Mouse (Mus musculus) lung, embryonic 14.5 days (tissue): ENCODE measurements around the gene Lrp5. TPM values are rescaled to one million over a fixed set of nuclear protein-coding genes. Genes with fewer than 3 reads are reported as not detected.
A peak's percentile ranks its signal among the peaks of the same experiment; 100 is the strongest.

Experiments
- ATAC-seq: fragments of 200-750 bp; cut with Nextera tagmentation; 2 replicates; pipeline ENCODE4 v1.8.0; 2017; ENCODE audit warnings: mild to moderate bottlenecking, moderate TSS enrichment, moderate library complexity; ENCODE audit not compliant: insufficient read depth
- DNase-seq: peaks from one replicate; pipeline ENCODE4 v3.0.0-alpha.2; 2015
- H3K27ac ChIP-seq: fragments of 300-500 bp; sonication (generic); 2 replicates; pipeline ENCODE4 v1.5.1; 2014; ENCODE audit warnings: low read depth, mild to moderate bottlenecking, moderate library complexity
- H3K27me3 ChIP-seq: fragments of 300-500 bp; sonication (generic); 2 replicates; pipeline ENCODE4 v1.6.1; 2014; ENCODE audit warnings: low read length, control low read depth; ENCODE audit not compliant: insufficient read depth
- H3K36me3 ChIP-seq: fragments of 300-500 bp; sonication (generic); 2 replicates; pipeline ENCODE4 v1.6.1; 2014; ENCODE audit warnings: control low read depth; ENCODE audit not compliant: insufficient read depth
- H3K4me1 ChIP-seq: fragments of 300-500 bp; sonication (generic); 2 replicates; pipeline ENCODE4 v1.6.1; 2014; ENCODE audit warnings: antibody characterized with exemption, control low read depth; ENCODE audit not compliant: insufficient read depth
- H3K4me2 ChIP-seq: fragments of 300-500 bp; sonication (generic); 2 replicates; pipeline ENCODE4 v1.6.1; 2014; ENCODE audit warnings: mild to moderate bottlenecking
- H3K4me3 ChIP-seq: fragments of 300-500 bp; sonication (generic); 2 replicates; pipeline ENCODE4 v1.5.1; 2014; ENCODE audit warnings: low read depth, low read length
- H3K9ac ChIP-seq: fragments of 300-500 bp; sonication (generic); 2 replicates; pipeline ENCODE4 v1.6.1; 2014
- H3K9me3 ChIP-seq: fragments of 300-500 bp; sonication (generic); 2 replicates; pipeline ENCODE4 v1.6.1; 2016; ENCODE audit warnings: low read depth, low read length, control low read depth
- CTCF ChIP-seq: IDR thresholded peaks from 2 replicates; pipeline ENCODE4 v1.5.1; 2016; ENCODE audit warnings: antibody characterized with exemption, low read depth
- WGBS: fragments of 180-500 bp; shearing (Covaris S2); extraction: QIAGEN DNeasy Blood & Tissue Kit; methylation state at CpG from one replicate; pipeline ENCODE4 v1.1.7; 2014; 5-methylcytosine and 5-hydroxymethylcytosine counted together
- polyA plus RNA-seq: library from polyadenylated mRNA; unstranded; fragments of >200 nt; fragmentation: Nextera tagmentation; extraction: Ambion mirVana; gene quantifications from 2 replicates; pipeline ENCODE4 v1.2.1, GENCODE M21; 2014

The Lrp5 gene
- polyA plus RNA-seq, 1 experiment from 2014 or later: 11.4 TPM

DNA sequence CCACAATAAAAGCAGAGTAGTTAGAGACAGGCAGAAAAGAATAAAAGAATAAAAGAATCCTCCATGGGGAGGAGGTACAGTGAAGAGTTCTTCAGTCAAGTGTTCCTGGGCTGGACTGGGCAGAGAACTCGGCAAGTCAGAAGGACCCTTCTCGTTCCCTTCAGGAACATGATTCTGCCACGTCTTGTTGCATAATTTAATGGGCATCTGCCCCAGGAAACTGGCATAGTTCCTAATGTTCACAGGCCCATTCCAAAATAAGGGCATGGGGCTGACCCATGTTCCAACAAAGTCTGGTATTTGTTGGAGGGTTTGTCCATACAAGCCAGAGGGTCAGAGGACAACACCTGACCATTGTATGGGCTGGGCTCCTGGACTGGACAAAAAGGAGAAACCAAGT is 8.6 kb upstream of the Lrp5 start:
- Histone ChIP-seq H3K4me2 (no peak overlapping the region), H3K9me3 (no peaks in the 10 kb centered on the region), H3K4me3 (no peak overlapping the region), H3K9ac (no peak overlapping the region), H3K27ac (no peak overlapping the region), H3K36me3 (no peaks in the 10 kb centered on the region), H3K27me3 (no peaks in the 10 kb centered on the region), H3K4me1 (no peaks in the 10 kb centered on the region)
- 51% methylated on average over 3 of the region's 3 CpGs for WGBS
- no peak for TF ChIP-seq CTCF
- no peak for DNase-seq
- no peak for ATAC-seq

DNA sequence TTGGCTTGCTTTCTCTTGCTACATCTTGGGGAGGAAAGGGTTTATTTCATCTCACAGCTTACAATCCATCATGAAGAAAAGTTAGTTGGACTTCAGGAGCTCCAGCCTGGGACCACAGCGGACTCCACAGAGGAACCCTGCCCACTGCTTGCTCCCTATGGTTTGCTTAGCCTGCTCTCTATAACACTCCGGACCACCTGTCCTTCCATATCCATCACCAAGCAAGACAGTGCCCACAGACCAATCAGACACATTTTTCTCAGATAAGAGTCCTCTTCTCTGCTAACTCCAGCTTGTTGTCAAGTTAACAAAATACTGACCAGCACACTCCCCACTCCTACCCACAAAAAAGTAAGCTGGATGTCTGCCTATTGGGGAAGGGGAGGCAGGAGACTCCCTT is 8.1 kb upstream of the Lrp5 start:
- 49% methylated on average over 2 of the region's 2 CpGs for WGBS
- H3K4me2 ChIP-seq: no peak overlapping the region

DNA sequence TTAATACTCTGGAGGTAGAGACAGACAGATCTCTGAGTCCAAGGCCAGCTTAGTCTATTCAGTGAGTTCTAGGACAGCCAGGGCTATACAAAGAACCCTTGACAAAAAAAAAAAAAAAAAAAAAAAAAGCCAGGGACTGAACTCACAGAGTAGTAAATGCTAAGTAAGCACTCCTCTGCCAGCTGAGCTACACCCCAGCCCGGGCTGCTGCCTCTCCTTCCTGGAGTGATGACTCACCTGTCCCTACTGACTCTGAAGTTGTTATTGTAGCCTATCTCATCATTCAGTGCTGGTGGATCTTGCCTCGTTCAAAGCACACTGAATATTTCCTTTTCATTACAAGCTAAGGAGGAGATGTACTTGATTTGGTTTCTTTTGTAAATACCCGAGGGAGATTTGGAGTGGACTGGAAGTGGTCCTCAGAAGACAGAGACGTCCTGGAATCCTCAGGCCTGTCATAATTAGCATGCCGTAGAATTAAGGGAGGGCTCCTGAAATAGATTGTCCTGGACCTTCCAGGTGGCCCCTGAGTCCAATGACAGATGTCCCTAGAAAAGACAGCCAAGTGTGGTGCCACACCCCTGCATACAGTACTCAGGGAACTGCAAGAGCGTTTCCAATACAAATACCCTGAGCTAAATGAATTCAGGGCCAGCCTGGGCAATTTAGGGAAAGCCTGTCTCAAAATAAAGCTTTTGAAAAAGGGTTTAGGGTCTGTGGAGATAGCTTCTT is 6.2 kb upstream of the Lrp5 start:
- Histone ChIP-seq H3K9me3 (no peaks in the 10 kb centered on the region), H3K4me1 (peaks cover 3% of the 10 kb centered on the region; the same call in 1 of the 2 replicates), H3K9ac (no peak overlapping the region), H3K27me3 (no peaks in the 10 kb centered on the region), H3K36me3 (no peaks in the 10 kb centered on the region), H3K27ac (no peak overlapping the region), H3K4me2 (no peak overlapping the region), H3K4me3 (no peak overlapping the region)
- DNase-seq (no peak), ATAC-seq (no peak)
- no peak for TF ChIP-seq CTCF
- WGBS: 41% methylated on average over 6 of the region's 6 CpGs

More for the DNA sequence above, 8.1 kb upstream of the Lrp5 start:
- no peaks in the 10 kb centered on the region for H3K9me3 ChIP-seq
- H3K4me1 ChIP-seq: no peaks in the 10 kb centered on the region
- no peak overlapping the region for H3K9ac ChIP-seq
- H3K36me3 ChIP-seq: no peaks in the 10 kb centered on the region
- no peak for DNase-seq
- no peak overlapping the region for H3K4me3 ChIP-seq
- no peaks in the 10 kb centered on the region for H3K27me3 ChIP-seq
- H3K27ac ChIP-seq: no peak overlapping the region
- no peak for TF ChIP-seq CTCF
- ATAC-seq: no peak

DNA sequence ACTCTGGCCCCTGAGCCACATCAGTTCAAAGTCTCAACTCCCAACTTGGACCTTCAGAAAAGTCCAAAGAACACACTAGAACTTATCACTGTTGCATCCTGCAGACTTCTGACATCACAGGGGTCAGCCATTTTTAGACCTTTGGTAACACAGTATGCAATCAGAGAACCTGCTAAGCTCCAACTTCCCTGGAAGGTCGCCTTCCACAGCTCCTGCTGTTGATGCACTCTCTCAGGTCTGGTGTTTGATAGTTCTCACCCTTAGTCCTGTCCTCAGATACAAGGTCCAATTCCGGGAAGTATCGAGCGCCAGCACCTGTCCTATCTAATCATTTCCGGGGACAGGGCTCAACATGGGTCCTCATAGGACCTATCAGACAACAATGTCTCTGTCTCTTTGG is 5.0 kb upstream of the Lrp5 start:
- no peak overlapping the region for H3K4me2 ChIP-seq
- WGBS: 85% methylated on average over 5 of the region's 5 CpGs
- H3K27ac ChIP-seq: no peak overlapping the region
- no peaks in the 10 kb centered on the region for H3K9me3 ChIP-seq
- no peak for TF ChIP-seq CTCF
- no peaks in the 10 kb centered on the region for H3K36me3 ChIP-seq
- H3K4me3 ChIP-seq: no peak overlapping the region
- no peaks in the 10 kb centered on the region for H3K27me3 ChIP-seq
- ATAC-seq (no peak), DNase-seq (no peak)
- H3K9ac ChIP-seq: no peak overlapping the region
- H3K4me1 ChIP-seq: peaks cover 8% of the 10 kb centered on the region

GRCm38 (mm10) chr19:3687676-3688171 is 1.4 kb upstream of the Lrp5 start:
- ATAC-seq (0 out of 2 replicates have a peak, but pooled peaks have one; percentile 26), DNase-seq (peak; percentile 61)
- Histone ChIP-seq H3K9ac (no peak overlapping the region), H3K36me3 (no peaks in the 10 kb centered on the region), H3K4me1 (peaks cover 14% of the 10 kb centered on the region), H3K27ac (0 out of 2 replicates have a peak overlapping the region, but pooled peaks have one; percentile 20), H3K4me3 (no peak overlapping the region), H3K4me2 (no peak overlapping the region), H3K9me3 (no peaks in the 10 kb centered on the region), H3K27me3 (no peaks in the 10 kb centered on the region)
- WGBS: 40% methylated on average over 5 of the region's 5 CpGs
- TF ChIP-seq CTCF: no peak

- Histone ChIP-seq H3K4me2 (peak overlapping the region; percentile 98), H3K9me3 (no peaks in the 10 kb centered on the region), H3K4me3 (peak overlapping the region; percentile 98), H3K4me1 (peaks cover 28% of the 10 kb centered on the region), H3K27me3 (no peaks in the 10 kb centered on the region), H3K36me3 (no peaks in the 10 kb centered on the region), H3K27ac (peak overlapping the region; percentile 87), H3K9ac (peak overlapping the region; percentile 98)
- no peak for TF ChIP-seq CTCF
- DNase-seq (peak; percentile 72), ATAC-seq (no peak)
- WGBS: under 1% methylated on average over 45 of the region's 45 CpGs
Measured at GRCm38 (mm10) chr19:3685611-3686214, 651 bp downstream of the Lrp5 start.

GRCm38 (mm10) chr19:3684957-3685580 is 1.3 kb downstream of the Lrp5 start:
- Histone ChIP-seq H3K27me3 (no peaks in the 10 kb centered on the region), H3K4me3 (peak overlapping the region; percentile 98), H3K27ac (peak overlapping the region; percentile 87), H3K9ac (peak overlapping the region; percentile 98), H3K36me3 (no peaks in the 10 kb centered on the region), H3K4me1 (peaks cover 33% of the 10 kb centered on the region), H3K9me3 (no peaks in the 10 kb centered on the region), H3K4me2 (peak overlapping the region; percentile 98)
- no peak for ATAC-seq
- 4% methylated on average over 11 of the region's 11 CpGs for WGBS
- peak; percentile 55 for DNase-seq
- TF ChIP-seq CTCF: no peak
